Mouse (Mus musculus) limb, embryonic 14.5 days (tissue): ENCODE measurements around the gene Litaf. TPM values are rescaled to one million over a fixed set of nuclear protein-coding genes. Genes with fewer than 3 reads are reported as not detected.

ENCODE experiments used
- ATAC-seq: fragments of 200-750 bp; cut with Nextera tagmentation; 2 replicates; pipeline ENCODE4 v1.8.0; 2017; ENCODE audit warnings: low read depth, moderate number of reproducible peaks, moderate TSS enrichment; ENCODE audit not compliant: low FRiP score
- DNase-seq: peaks from one replicate; pipeline ENCODE4 v3.0.0-alpha.2; 2015; ENCODE audit warnings: low spot score
- H3K27ac ChIP-seq: fragments of 300-500 bp; sonication (generic); replicated peaks from 2 replicates; pipeline ENCODE4 v1.5.1; 2014; ENCODE audit warnings: low read depth, mild to moderate bottlenecking, low read length, moderate library complexity, mixed read lengths
- H3K27me3 ChIP-seq: fragments of 300-500 bp; sonication (generic); 2 replicates; pipeline ENCODE4 v1.6.1; 2014; ENCODE audit warnings: low read length, mixed read lengths; ENCODE audit not compliant: control insufficient read depth, insufficient read depth
- H3K36me3 ChIP-seq: fragments of 300-500 bp; sonication (generic); 2 replicates; pipeline ENCODE4 v1.6.1; 2014; ENCODE audit warnings: mild to moderate bottlenecking, low read length, moderate library complexity, mixed read lengths; ENCODE audit not compliant: control insufficient read depth, insufficient read depth
- H3K4me1 ChIP-seq: fragments of 300-500 bp; sonication (generic); 2 replicates; pipeline ENCODE4 v1.6.1; 2014; ENCODE audit warnings: antibody characterized with exemption, low read length, mixed read lengths; ENCODE audit not compliant: control insufficient read depth, insufficient read depth
- H3K4me2 ChIP-seq: fragments of 300-500 bp; sonication (generic); replicated peaks from 2 replicates; pipeline ENCODE4 v1.6.1; 2014; ENCODE audit warnings: low read depth, mild to moderate bottlenecking, low read length, moderate library complexity; ENCODE audit not compliant: severe bottlenecking
- H3K4me3 ChIP-seq: fragments of 300-500 bp; sonication (generic); replicated peaks from 2 replicates; pipeline ENCODE4 v1.5.1; 2014; ENCODE audit warnings: low read length
- H3K9ac ChIP-seq: fragments of 300-500 bp; sonication (generic); 2 replicates; pipeline ENCODE4 v1.6.1; 2014; ENCODE audit warnings: mild to moderate bottlenecking, low read depth, low read length, moderate library complexity; ENCODE audit not compliant: severe bottlenecking
- H3K9me3 ChIP-seq: fragments of 300-500 bp; sonication (generic); 2 replicates; pipeline ENCODE4 v1.6.1; 2016; ENCODE audit warnings: low read length; ENCODE audit not compliant: control insufficient read depth
- POLR2A ChIP-seq: fragments of 200-500 bp; IDR thresholded peaks from 2 replicates; pipeline ENCODE4 v1.8.0; 2012; ENCODE audit warnings: inconsistent platforms, mild to moderate bottlenecking, moderate library complexity, borderline replicate concordance; ENCODE audit not compliant: insufficient read depth, insufficient read length; ENCODE audit errors: extremely low read depth
- WGBS: fragments of 180-500 bp; shearing (Covaris S2); extraction: QIAGEN DNeasy Blood & Tissue Kit; methylation state at CpG from one replicate; pipeline ENCODE4 v1.1.7; 2014; 5-methylcytosine and 5-hydroxymethylcytosine counted together
- polyA plus RNA-seq, 2 experiments: library from polyadenylated mRNA; depleted of rRNA in 1 of 2; stranded (reverse) in 1 of 2; unstranded in 1 of 2; fragments of >200 nt; fragmentation: Nextera tagmentation in 1 of 2; extraction: Ambion mirVana in 1 of 2; gene quantifications; 2 replicates each; pipeline versions ENCODE4 v1.2.1 to v1.2.3; 2012 to 2014

Gene Litaf
- polyA plus RNA-seq, 2 experiments: 79.8 to 103 TPM

- ATAC-seq: no peak
- H3K36me3 ChIP-seq: peaks cover 7% of the 10 kb centered on the region; the same call in 1 of the 2 replicates
- H3K9ac ChIP-seq: no peak overlapping the region
- no peak for TF ChIP-seq POLR2A
- peaks cover 12% of the 10 kb centered on the region; the same call in 1 of the 2 replicates for H3K4me1 ChIP-seq
- no peak overlapping the region for H3K4me3 ChIP-seq
- H3K9me3 ChIP-seq: no peaks in the 10 kb centered on the region
- no peak overlapping the region for H3K27ac ChIP-seq
- H3K4me2 ChIP-seq: no peak overlapping the region
- H3K27me3 ChIP-seq: no peaks in the 10 kb centered on the region
- no peak for DNase-seq
- 62% methylated on average over 7 of the region's 7 CpGs for WGBS
Observed at GRCm38 (mm10) chr16:10981493-10982070, 84.4 kb downstream of the Litaf start.

- H3K4me2 ChIP-seq: no peak overlapping the region
- WGBS: 41% methylated on average over 11 of the region's 11 CpGs
- ATAC-seq: peak; percentile 73
- H3K4me1 ChIP-seq: peaks cover 15% of the 10 kb centered on the region; the same call in 1 of the 2 replicates
- no peak for TF ChIP-seq POLR2A
- no peak overlapping the region for H3K4me3 ChIP-seq
- no peaks in the 10 kb centered on the region for H3K27me3 ChIP-seq
- no peak overlapping the region for H3K9ac ChIP-seq
- H3K36me3 ChIP-seq: peaks cover 8% of the 10 kb centered on the region; the same call in 1 of the 2 replicates
- peak; percentile 62 for DNase-seq
- H3K9me3 ChIP-seq: 0 out of 2 replicates have a peak, but pooled peaks cover 3% of the 10 kb centered on the region
- H3K27ac ChIP-seq: peak overlapping the region; percentile 57
Observed at GRCm38 (mm10) chr16:10979064-10979803, 86.7 kb downstream of the Litaf start.

- 93% methylated on average over 9 of the region's 9 CpGs for whole genome bisulfite sequencing
- no peak for ATAC-seq
Observed at GRCm38 (mm10) chr16:10977877-10978276, 88.1 kb downstream of the Litaf start.

GRCm38 (mm10) chr16:10976202-10976631 is 89.7 kb downstream of the Litaf start:
- DNase-seq: no peak
- no peak overlapping the region for H3K9ac ChIP-seq
- TF ChIP-seq POLR2A: no peak
- no peak for ATAC-seq
- H3K4me2 ChIP-seq: no peak overlapping the region
- 72% methylated on average over 11 of the region's 11 CpGs for WGBS
- H3K4me1 ChIP-seq: peaks cover 14% of the 10 kb centered on the region; the same call in 1 of the 2 replicates
- H3K4me3 ChIP-seq: no peak overlapping the region
- 0 out of 2 replicates have a peak, but pooled peaks cover 3% of the 10 kb centered on the region for H3K9me3 ChIP-seq
- H3K27ac ChIP-seq: no peak overlapping the region
- no peaks in the 10 kb centered on the region for H3K27me3 ChIP-seq
- peaks cover 15% of the 10 kb centered on the region for H3K36me3 ChIP-seq

More at GRCm38 (mm10) chr16:10977877-10978276, 88.1 kb downstream of the Litaf start:
- Histone ChIP-seq H3K4me1 (peaks cover 14% of the 10 kb centered on the region; the same call in 1 of the 2 replicates), H3K27ac (no peak overlapping the region), H3K4me3 (no peak overlapping the region), H3K4me2 (no peak overlapping the region), H3K36me3 (peaks cover 14% of the 10 kb centered on the region), H3K9ac (no peak overlapping the region), H3K27me3 (no peaks in the 10 kb centered on the region), H3K9me3 (0 out of 2 replicates have a peak, but pooled peaks cover 3% of the 10 kb centered on the region)
- DNase-seq: no peak
- no peak for TF ChIP-seq POLR2A

GRCm38 (mm10) chr16:10974939-10975338 is 91.0 kb downstream of the Litaf start:
- no peaks in the 10 kb centered on the region for H3K27me3 ChIP-seq
- no peak overlapping the region for H3K4me2 ChIP-seq
- no peak for TF ChIP-seq POLR2A
- H3K27ac ChIP-seq: no peak overlapping the region
- 79% methylated on average over 5 of the region's 5 CpGs for WGBS
- H3K4me3 ChIP-seq: no peak overlapping the region
- no peak overlapping the region for H3K9ac ChIP-seq
- H3K4me1 ChIP-seq: peaks cover 14% of the 10 kb centered on the region; the same call in 1 of the 2 replicates
- H3K36me3 ChIP-seq: peaks cover 15% of the 10 kb centered on the region
- ATAC-seq (no peak), DNase-seq (no peak)
- H3K9me3 ChIP-seq: 0 out of 2 replicates have a peak, but pooled peaks cover 3% of the 10 kb centered on the region
